Mouse (Mus musculus) embryo, embryonic 9.5 days (tissue): Measurements from ENCODE around the gene Fam222b.

Experiments
- DNase-seq: peaks from one replicate; pipeline ENCODE4 v3.0.0-alpha.2; 2017; ENCODE audit errors: extremely low spot score

Gene Fam222b

DNA sequence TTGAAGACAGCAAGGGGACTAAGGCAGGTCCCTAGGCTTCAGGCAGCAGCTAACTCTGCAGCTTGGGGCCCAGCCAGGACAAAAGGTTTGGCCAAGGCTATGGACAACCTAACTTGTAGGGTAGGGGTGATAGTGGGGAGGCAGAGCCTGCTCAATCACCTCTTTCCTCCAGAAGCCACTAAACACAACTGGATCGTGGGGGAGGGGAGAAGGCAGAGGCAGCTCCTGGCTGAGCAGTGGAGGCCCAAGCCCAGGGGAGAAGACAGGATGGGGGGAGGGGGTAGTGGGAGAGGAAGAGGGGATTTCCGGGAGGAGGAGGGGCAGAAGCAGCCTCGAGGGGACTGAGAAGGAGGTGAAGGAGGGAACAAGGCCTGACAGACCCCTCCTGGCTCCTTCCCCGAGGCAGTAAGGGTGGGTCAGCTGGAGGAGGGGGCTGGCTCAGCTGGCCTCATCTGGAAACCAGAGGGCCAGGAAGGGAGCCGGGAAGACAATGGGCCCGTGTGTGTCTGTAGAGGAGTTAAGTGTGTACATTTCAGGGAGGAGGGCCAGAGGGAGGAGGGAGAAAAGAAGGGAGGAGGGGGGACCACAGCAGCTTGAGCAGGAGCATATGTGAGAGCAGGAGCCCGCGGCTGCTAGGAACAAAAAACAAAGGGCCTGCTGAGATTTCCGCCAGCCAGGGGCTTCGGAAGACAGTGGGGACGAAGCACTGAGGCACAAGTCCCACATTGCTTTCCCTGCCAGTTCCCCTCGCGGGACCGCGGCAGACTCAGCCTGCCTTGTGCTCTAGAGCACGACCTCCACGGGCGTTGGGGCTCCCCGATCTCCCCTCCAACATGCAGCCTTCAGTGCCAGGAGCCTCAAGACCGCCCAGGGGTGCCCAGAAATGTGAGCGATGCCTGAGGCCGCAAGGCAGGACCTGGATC lies 69.5 kb downstream of the Fam222b start:
- DNase-seq = peak; percentile 92

DNA sequence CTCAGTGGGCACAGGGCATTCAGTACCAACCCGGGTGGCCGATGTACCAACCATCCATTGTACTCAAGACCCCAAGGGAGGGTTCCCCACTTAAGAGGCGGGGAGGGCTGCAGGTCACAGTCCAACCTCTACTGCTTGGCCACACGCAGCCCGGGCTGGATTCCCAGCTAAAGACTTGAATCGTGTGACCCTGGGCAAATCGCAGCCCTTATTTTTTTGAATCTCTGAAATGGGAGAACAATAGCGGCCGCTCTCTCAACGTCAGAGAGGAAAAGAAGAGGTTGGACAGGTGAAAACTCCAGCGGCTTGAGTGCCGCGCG lies 70.1 kb downstream of the Fam222b start:
- DNase-seq = peak; percentile 51

DNA sequence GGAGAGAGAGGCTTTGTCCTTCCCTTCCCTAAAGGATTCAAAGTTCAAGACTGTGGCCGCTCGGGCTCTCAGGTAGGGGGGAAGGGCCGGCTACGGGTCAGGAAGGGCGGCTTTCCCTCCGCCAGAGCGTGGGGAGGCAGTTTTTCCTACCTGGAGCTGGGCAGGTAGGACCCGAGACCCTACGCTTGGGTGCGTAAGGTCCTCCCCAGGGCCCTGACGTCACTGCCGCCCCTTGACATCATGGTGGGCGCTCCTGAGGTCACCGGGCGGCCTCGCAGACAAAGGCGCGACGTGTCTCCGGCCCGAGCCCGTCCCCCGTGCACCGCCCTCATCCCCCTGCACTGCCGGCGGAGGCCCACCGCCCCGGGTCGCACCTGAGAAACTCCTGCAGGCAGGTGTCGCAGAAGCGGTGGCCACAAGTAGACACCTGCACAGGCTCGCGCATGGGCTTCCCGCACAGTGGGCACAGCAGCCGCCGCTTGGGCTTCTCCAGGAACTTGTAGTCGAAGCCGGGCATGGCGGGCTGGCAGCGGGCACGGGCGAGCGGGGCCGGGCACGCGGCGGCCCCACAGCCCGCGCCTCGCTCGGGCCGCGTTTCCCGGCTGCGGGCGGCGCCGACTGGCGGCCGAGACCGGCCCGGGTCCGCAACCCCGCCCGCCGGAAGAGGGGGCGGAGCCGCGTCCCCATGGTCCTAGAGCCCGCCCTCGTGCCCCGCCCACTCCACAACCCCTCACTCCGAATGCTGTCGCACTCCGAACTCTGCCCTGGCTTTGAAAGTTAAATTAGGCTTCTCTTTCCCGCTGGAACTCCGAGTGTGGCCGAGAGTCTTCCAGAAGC lies 70.7 kb downstream of the Fam222b start, which contains the start of gene Traf4:
Gene Traf4 (minus strand): TSS at position 666 of the 837 bp plus-strand sequence.
- DNase-seq = peak; percentile 90

DNA sequence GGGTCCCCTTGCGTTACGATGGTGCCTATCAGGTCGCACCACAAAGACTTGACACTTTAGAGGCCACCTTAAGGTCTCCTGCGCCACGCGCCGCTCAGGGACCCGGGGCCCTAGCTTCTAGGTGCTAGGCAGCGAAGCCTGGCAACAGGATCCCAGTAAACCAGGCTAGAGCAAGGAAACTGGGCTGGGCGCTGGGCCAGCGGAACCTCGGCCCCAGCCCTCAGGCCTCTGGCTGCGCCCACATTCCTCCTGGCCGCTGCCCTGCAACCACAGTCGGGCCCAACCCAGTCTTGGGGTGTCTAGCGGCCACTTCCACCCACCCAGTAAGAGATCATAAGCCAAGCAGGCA lies 71.3 kb downstream of the Fam222b start:
- no peak for DNase-seq

DNA sequence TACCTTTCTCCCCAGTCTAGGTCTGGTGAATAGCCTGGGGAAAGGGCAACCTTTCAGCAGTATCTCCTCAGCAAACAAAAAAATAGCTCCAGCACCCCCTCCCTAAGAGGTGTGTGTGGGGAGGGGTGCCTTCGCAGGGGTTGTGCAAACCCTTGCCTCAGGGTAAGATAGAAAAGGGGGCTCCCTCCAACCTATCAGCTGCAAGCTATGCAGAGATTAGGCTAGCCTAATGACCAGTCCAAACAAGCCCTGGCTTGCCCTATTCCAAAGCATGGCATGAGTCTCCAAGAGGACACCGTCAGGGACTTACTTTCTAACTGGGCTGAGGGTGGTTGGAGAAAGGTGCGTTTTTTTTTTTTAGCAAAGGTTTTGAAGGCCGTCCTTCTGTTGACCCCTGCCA lies 71.7 kb downstream of the Fam222b start:
- DNase-seq = no peak

DNA sequence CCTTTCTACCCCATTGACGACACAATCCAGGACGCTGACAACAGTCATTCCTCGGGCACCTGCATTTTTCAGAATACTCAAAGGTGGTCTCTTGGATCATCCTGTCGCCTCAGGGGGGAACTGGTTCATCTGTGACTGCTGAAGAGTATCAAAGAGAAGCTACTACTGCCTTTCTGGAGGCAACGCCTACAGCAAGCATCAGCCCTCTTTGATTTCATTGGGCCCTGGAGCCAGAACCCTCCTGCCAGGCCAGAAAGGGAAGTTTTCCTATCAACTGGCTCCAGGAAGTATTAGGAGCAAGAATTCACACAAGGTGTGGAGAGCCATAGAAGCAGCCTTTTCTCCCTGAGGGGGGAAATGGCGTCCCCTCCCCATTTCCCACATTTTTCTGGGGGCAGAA lies 72.2 kb downstream of the Fam222b start:
- DNase-seq = no peak

DNA sequence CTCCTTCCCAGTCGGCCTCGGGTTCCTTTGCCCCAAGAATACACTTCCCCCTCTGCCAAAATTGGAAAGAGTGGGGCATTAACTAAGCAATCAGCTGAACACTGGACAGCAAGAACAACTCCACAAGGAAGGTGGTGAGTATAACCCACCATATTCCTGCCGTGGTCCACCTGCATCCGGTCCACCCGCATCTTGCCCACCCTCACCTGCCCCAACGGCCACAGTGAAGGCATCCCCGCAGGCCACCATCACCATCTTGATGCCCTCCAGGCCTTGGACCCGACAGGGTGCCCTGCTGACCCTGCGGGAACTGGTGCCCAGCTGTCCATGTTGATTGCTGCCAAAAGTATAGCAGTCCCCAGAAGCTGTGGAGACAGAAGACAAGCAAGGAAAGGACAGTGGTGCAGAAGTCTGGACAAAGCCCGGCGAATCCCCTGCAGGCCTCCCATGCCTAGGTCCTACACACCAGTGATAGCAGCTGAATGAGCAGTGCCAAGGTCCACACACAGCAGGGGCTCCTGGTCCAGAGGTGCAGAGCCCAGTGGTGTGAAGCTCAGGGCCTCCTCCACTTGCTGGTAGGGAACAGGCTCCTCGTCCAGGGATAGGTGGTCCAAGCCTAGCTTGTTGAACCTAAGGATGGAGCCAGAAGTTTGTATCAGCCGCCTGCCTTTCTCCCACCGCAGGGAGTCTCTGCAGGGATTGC lies 72.9 kb downstream of the Fam222b start:
- DNase-seq = no peak

DNA sequence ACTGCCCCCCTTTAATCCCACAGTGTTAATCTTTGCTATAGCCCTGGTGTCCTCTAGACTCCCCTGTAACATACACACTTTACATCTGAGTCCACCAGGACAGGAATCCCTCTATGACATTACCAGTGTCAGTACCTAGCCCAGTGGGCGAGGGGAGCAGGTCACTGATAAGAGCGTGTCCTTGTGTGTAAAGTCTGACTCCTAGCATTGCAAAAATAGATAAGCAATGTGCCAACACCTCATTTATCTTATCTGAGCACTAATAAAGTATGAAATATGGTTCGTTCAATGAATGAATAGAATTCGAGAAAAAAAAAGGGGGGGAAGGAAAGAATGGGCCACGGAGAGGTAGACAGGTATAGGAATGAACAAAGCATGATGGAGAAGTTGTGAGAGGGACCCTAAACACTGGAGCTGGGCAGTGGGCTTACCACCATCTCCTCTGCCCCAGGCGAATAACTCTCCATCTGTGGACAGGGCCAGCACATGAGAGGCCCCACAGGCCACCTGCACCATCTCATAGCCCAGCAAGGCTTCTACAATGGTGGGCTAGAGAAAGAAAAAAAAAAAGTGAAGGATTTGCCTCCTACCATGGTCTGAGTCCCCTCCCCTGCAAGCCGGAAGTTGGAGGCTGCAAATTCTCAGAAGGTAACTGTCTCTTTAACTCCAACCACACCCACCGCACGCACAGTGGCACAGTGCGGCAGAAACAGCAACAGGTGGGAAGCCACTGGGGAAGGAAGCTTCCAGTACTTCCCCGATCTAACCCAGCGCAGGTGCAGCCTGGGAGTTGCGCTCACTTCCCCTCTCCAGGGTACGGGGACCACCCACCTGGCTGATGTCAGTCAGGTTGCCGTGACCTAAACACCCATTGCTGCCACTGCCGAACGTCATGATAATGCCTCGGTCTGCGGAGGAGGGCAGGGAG lies 74.3 kb downstream of the Fam222b start:
- no peak for DNase-seq

DNA sequence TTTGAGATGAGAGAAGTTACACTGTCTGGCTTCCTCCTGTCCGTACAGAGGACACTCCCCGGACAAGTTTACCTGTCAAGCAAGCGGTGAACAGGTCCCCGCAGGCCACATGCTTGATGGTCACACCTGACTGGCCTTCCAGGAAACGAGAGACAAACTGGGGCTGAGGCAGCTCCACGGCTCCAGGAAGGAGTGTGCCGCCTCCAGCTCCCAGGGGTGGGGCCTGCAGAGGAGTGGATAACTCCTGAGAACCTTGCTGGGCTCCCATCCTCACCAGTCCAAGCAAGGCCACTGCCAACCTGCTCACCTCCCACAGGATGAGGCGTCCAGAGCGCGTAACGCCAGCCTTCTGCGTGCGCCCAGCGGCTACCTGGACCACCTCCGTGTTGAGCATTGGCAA lies 75.8 kb downstream of the Fam222b start:
- DNase-seq = no peak

DNA sequence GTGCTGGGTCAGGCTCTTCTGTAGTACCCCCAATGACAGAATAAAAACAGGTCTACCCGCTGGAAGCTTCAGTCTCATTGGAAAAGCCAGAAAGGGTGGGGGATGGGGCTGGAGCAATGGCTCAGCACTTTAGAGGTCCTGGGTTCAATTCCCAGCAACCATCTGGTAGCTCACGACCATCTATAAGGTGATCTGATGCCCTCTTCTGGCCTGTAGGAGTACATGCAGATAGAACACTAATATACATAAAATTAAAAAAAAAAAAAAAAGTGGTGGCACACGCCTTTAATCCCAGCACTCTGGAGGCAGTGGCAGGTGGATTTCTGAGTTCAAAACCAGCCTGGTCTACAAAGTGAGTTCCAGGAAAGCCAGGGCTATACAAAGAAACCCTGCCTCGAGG lies 76.9 kb downstream of the Fam222b start:
- DNase-seq = no peak

DNA sequence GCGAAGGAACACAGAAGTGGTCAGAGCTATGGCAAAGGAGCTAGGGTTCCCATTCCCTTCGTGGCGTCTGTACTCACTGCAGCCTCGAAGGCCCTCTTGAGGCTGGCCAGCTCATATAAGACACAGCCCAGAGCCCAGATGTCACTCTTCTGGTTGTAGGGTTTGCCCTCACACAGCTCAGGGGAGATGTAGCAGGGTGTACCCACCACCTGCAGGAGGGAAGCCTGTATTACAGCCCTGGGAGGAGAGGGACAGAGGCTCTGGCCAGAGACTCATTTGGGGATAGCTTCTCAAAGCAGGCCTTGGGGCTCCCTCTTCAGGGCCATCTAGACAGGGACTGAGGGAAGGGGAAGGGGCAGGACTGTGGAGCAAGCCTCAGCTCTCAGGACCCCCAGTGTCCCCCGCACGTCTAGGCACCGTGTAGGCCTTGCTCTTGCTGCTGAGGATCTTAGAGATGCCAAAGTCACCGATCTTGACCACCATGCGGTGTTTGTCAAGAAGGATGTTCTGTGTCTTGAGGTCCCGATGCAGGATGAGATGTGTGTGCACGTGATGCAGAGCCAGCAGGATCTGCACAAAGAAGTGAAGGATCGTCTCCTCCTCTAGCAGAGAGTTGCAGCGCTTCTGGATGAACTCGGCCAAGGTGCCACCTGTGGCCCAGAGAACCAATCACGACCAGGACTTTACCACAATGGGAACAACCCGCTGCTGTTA lies 77.7 kb downstream of the Fam222b start:
- DNase-seq = no peak

DNA sequence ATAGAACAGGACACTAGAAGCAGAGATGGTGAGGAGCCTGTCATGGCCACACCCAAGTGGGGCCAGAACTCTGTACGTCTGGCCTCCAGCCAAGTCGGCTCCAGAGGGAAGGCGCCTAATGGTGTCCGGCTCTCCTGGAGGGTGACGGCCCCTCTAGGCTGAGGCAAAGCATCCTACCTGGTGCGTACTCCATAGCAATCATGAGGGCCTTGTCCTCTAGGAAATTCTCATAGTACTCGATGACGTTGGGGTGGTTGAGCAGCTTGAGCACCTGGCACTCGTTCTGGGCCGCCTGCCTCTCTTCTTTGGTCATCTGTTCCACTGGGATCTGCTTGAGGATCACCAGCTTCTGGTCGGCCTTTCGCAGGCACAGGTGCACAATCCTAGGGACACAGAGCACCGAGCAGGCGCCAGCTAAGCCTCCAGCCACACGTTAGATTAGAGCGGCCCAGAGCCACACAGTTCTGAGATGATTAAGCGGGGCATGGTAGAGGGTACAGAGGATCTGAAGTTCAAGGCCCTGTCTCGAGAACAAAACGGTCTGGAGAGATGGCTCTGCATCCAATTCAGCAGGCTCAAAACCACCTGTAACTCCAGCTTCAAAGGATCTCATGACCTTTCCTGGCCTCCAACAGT lies 78.4 kb downstream of the Fam222b start:
- no peak for DNase-seq

DNA sequence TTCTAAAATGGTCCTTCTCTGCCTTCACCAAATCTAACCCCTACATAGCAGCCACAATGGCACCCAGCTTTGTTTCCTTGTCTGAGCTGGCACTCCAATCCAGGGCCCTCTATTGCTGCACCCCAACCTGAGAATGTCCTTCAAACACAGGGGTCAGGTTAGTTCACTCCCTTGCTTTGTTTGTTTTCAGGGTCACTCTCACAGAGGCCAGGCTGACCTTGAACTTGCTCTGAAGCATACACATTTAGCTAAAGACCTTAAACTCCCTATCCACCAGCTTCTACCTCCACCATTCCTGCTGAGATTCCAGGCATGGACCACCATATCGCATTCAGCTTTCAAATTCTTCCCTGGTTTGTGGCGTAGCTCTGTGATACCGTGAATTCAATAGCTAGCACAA lies 80.0 kb downstream of the Fam222b start:
- DNase-seq = no peak

DNA sequence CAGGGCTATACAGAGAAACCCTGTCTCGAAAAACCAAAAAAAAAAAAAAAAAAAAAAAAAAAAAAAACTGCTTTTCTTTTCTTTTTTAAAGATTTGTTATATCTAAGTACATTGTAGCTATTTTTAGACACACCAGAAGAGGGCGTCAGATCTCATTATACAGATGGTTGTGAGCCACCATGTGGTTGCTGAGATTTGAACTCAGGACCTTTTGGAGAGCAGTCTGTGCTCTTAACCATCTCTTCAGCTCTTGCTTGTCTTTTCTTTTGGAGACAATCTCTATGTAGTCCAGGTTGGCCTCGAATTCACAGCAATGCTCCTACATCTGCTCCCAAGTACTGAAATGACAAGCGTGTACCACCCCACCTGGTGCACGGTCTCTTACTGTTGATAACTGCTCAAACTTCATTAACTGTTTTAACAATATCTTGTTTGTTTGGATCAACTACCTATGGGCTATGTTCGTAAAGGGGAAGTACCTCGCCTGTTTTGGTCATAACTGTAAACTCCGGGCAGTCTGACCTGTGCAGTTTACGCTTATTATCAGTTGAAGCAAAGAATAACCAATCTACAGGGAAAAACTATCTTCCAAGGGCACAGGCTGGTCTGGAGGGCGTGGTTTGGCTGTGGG lies 81.4 kb downstream of the Fam222b start:
- DNase-seq = no peak

DNA sequence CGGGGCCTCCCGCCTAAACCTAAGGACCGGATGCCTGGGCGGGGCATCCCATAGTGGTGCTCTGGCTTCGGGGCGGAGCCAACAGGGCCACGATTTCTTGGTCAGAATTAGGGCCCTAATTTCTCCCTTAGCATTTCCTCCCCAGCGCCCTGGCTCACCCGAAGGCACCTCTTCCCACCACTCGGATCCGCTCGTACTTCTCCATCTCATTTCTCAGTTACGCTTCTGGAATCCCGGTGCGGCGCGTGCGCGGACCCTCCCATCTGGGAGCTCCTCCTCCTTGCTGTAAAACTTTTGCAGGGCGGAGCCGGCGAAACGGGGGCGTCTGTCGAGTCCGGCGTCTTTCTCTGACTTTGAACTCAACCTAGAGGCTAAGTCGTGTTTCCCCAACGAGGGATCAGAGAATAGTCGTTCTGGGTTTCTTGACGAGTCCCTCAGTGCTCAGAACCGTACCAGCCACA lies 82.0 kb downstream of the Fam222b start, which contains the start of the genes Nek8 and Tlcd1:
Gene Nek8 (minus strand): TSS at position 274 of the 461 bp plus-strand sequence.
Gene Tlcd1 (plus strand): TSS at position 310 of the 461 bp plus-strand sequence.
- peak; percentile 93 for DNase-seq

DNA sequence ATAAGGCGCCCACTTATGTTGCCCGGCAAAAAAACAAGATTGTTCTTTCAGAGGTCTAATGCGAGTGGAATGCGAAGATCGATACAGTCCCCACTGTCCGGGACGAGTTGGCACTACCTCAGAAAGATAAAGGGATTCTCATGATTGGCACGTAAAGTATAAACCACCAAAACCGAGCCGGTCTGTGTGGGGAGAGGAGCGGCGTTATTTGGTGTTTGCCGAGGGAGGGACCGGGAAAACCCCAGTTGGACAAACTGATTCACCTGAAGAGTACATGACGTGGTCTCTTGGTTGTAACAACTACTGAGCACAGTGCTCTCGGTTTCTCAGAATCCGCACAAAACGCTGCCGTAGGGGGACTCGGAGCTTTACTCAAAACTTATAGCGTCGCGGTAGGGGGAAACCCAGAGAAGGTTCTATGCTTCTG lies 82.5 kb downstream of the Fam222b start:
- DNase-seq = no peak

DNA sequence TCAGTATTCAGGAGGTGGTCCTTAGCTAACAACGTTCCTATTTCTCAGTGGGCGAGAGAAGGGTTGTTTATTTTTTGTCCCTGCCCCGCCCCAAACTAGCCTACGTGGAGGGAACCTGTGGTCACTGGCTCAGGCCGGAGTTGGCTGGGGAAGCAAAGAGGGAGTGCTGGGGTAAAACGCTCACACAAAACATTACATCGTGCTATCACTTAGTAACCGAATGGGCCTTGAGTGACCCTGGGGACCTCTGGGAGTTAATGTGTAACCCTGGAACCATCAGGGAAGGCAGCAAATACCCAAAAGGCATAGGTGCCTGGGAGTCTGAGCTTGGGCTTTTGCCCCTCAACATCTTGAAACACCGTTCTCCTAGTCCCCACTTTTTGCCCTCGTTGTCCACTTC lies 83.0 kb downstream of the Fam222b start:
- no peak for DNase-seq

DNA sequence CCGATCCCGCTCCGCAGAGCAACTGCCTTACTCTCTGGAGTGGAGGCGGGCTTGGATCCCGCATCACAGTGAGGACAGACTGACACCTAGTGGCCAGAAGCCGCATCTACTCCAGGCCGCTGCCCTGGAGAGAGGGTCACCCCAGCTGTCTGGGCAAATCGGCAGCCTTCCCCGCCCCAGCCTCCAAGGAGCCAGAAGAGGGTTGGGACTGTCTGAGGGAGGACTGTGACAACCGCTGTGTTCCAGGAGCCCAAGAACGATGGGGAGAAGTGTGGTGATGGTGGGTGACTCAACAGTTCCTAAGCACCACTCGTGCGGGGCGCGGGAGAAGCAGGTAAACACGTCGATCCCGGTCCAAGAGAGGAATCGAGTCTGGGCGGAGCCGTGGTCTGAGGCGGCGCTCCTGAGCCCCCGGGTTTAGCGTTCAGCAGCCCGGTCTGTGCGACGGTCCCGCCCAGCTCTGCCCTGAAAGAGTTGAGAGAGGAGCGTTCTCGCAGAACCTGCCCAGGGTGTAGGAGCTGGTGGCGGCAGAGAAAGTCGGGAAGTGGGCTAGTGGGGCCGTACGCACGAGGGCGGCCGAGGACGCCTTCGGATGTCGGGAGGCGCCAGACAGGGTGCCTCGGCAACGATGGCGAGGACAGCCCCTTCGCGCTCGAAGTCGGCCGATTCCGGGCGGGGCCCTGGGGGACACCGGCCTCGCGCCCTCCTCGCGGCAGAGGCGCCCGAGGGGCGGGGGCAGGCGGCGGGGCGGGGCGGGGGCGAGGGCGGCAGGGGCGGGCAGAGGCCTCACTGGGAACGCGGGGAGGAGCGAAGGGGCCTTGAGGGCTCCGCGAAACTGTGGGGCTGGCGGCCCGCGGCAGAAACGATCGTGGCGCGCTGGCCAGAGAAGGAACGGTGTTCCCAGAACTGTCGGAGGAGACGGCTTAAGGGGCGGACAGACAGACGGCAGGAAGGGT lies 83.7 kb downstream of the Fam222b start:
- peak; percentile 97 for DNase-seq
